Mouse (Mus musculus): Measurements from ENCODE around the gene Tcf7l2.

DNA sequence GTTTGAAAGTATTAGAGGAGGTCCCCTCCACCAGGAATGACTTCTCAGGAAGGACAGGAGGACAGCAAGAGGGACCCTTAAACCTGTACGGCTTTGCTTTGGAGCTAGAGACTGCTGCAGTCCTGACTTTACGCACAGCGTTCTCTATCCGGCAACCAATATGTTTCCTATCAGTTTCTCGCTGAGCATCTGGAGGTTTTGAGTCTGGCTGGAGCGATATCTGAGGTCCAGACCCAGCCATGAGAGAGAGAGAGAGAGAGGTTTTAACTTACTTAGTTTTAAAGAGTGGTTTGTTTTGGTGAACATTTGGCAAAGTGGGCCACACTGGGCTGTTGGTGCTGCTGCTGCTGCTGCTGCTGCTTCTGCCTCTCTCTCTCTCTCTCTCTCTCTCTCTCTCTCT, 7.2 kb downstream of the Tcf7l2 start:
- TF ChIP-seq CTCF (IDR thresholded peaks at IDR 0.05; ENCODE audit: control insufficient read depth, insufficient read depth, insufficient replicate concordance, low read depth, low read length), result no peak
- TF ChIP-seq POLR2A (IDR thresholded peaks at IDR 0.05; ENCODE audit: control insufficient read depth, low read depth, low read length), result no peak

Data from testis, adult 2 months (tissue).